Comparison of ENCODE assay signal across 12 mouse cellular contexts in genomic region chr9:56922746-56923145, GRCm38 (mm10). TPM values are rescaled to one million over a fixed set of nuclear protein-coding genes. Genes with fewer than 3 reads are reported as not detected.
DNase-seq lines count a peak whose midpoint lies in the region; ATAC-seq and TF ChIP-seq lines count a peak whose summit lies in the region.
"Had no signal": no experiment of that assay in that cellular context is flagged by ENCODE, and none has a peak within 500 bp of the region (broad histone marks: within the 10 kb centered on the region; RNA-seq: fewer than 3 reads in every experiment).

No protein-coding gene starts in this region.

- peak overlapping the region; percentile 72 for H3K9ac ChIP-seq in heart, embryonic 14.5 days (ENCODE audit: low read length)
- no peak overlapping the region; the same call in 1 of the 2 replicates for H3K9ac ChIP-seq in embryonic facial prominence, embryonic 12.5 days
- H3K9ac ChIP-seq in intestine, embryonic 16.5 days (ENCODE audit: low read depth, low read length) = 0 out of 2 replicates have a peak overlapping the region, but pooled peaks have one; percentile 30
- H3K9ac ChIP-seq: liver, embryonic 14.5 days had no signal

- WGBS in heart, embryonic 14.5 days = 77% methylated on average over 4 of the region's 4 CpGs
- whole genome bisulfite sequencing in embryonic facial prominence, embryonic 12.5 days = 91% methylated on average over 4 of the region's 4 CpGs
- WGBS in intestine, embryonic 16.5 days = 93% methylated on average over 4 of the region's 4 CpGs

- H3K4me3 ChIP-seq in heart, embryonic 14.5 days (ENCODE audit: control insufficient read depth in 1 of 2, insufficient read depth in 1 of 2, low read depth in 1 of 2, low read length in 2 of 2) = 0 out of 4 replicates have a peak overlapping the region, but pooled peaks of 1 of the 2 experiments have one; percentile 65
- H3K4me3 ChIP-seq in layer of hippocampus, adult 2 months = no peak overlapping the region
- no peak overlapping the region for H3K4me3 ChIP-seq in embryonic facial prominence, embryonic 12.5 days
- H3K4me3 ChIP-seq in intestine, embryonic 16.5 days (ENCODE audit: low read length) = no peak overlapping the region

- H3K4me1 ChIP-seq in heart, embryonic 14.5 days (ENCODE audit: control insufficient read depth in 2 of 2, insufficient read depth in 2 of 2, low read length in 2 of 2) = peaks cover 36 to 41% of the 10 kb centered on the region in 2 experiments
- peaks cover 37% of the 10 kb centered on the region for H3K4me1 ChIP-seq in embryonic facial prominence, embryonic 12.5 days
- peaks cover 38% of the 10 kb centered on the region for H3K4me1 ChIP-seq in intestine, embryonic 16.5 days (ENCODE audit: control insufficient read depth, insufficient read depth, low read length)

- ATAC-seq in heart, embryonic 14.5 days (ENCODE audit: insufficient number of reproducible peaks, insufficient read depth, low FRiP score, low read depth) = no peak
- ATAC-seq in embryonic facial prominence, embryonic 12.5 days (ENCODE audit: insufficient number of reproducible peaks, insufficient read depth, low FRiP score, low TSS enrichment) = no peak
- no peak for ATAC-seq in intestine, embryonic 16.5 days

- H3K27ac ChIP-seq in heart, embryonic 14.5 days (replicated peaks in 1 of 2; ENCODE audit: control insufficient read depth in 1 of 2, insufficient read depth in 1 of 2, low read depth in 2 of 2, low read length in 2 of 2) = peak overlapping the region; percentile 86
- 0 out of 2 replicates have a peak overlapping the region, but pooled peaks have one; percentile 23 for H3K27ac ChIP-seq in layer of hippocampus, adult 2 months
- H3K27ac ChIP-seq in embryonic facial prominence, embryonic 12.5 days = no peak overlapping the region
- no peak overlapping the region for H3K27ac ChIP-seq in intestine, embryonic 16.5 days (ENCODE audit: low read length)
- H3K27ac ChIP-seq: liver, embryonic 14.5 days had no signal

- H3K36me3 ChIP-seq in heart, embryonic 14.5 days (ENCODE audit: control insufficient read depth, insufficient read depth, low read length) = peaks cover 50% of the 10 kb centered on the region
- H3K36me3 ChIP-seq in embryonic facial prominence, embryonic 12.5 days = peaks cover 42% of the 10 kb centered on the region
- peaks cover 5% of the 10 kb centered on the region; the same call in 1 of the 2 replicates for H3K36me3 ChIP-seq in intestine, embryonic 16.5 days (ENCODE audit: control insufficient read depth, insufficient read depth, low read length)

- no peaks in the 10 kb centered on the region for H3K27me3 ChIP-seq in heart, embryonic 14.5 days (ENCODE audit: control insufficient read depth, insufficient read depth, low read length)
- no peaks in the 10 kb centered on the region for H3K27me3 ChIP-seq in embryonic facial prominence, embryonic 12.5 days
- H3K27me3 ChIP-seq in intestine, embryonic 16.5 days (replicated peaks; ENCODE audit: control insufficient read depth, insufficient read depth, low read length) = no peaks in the 10 kb centered on the region

- H3K9me3 ChIP-seq in heart, embryonic 14.5 days (ENCODE audit: control insufficient read depth, low read length) = no peaks in the 10 kb centered on the region
- no peaks in the 10 kb centered on the region for H3K9me3 ChIP-seq in embryonic facial prominence, embryonic 12.5 days
- H3K9me3 ChIP-seq in intestine, embryonic 16.5 days (ENCODE audit: control insufficient read depth, low read length) = no peaks in the 10 kb centered on the region

- no peak for DNase-seq in heart, adult 18-20 months
- no peak for DNase-seq in layer of hippocampus, adult 2 months (ENCODE audit: low spot score in 2 of 2)
- DNase-seq in layer of hippocampus, adult 9-11 months = no peak
- DNase-seq in gastrocnemius, postnatal 14 days = no peak
- no peak for DNase-seq in Muller cell, postnatal 12 days (ENCODE audit: inconsistent ontology term)
- DNase-seq: right cerebral cortex, postnatal 4 days; thymus, postnatal 4 days had no signal

- peak overlapping the region; percentile 95 for H3K4me2 ChIP-seq in heart, embryonic 14.5 days (ENCODE audit: low read length)
- peak overlapping the region; percentile 85; the same call in 1 of the 2 replicates for H3K4me2 ChIP-seq in embryonic facial prominence, embryonic 12.5 days (replicated peaks)
- H3K4me2 ChIP-seq in intestine, embryonic 16.5 days (ENCODE audit: low read depth, low read length) = no peak overlapping the region

- no peak for TF ChIP-seq CTCF in layer of hippocampus, adult 2 months (conservative IDR thresholded peaks at IDR 0.05)

- intact Hi-C loops in gastrocnemius, postnatal 14 days (cut with DNase I; ENCODE audit: low total_unique reads) = loop anchor here (10.0 kb wide), 1 partner anchor 212 kb away; the partner anchor contains the start of gene Man2c1

RNA-seq across cellular contexts. Expression of gene Snx33, which starts 5.4 kb away (rescaled TPM):
- 5.5 and 5.9 TPM in 2 replicates for polyA plus RNA-seq in heart, embryonic 14.5 days (2014; fragmentation: Nextera tagmentation; extraction: Ambion mirVana)
- 1 to 10 TPM; 7.0 to 8.2 TPM for total RNA-seq in heart, adult 18-20 months (2021)
- 1 to 10 TPM; 7.2 to 8.9 TPM for total RNA-seq in layer of hippocampus, adult 2 months (2021)
- 13.8 and 14.4 TPM in 2 replicates for polyA plus RNA-seq in embryonic facial prominence, embryonic 12.5 days (2016; fragmentation: Nextera tagmentation; extraction: Ambion mirVana)
- 4.8 and 5.2 TPM in 2 replicates for polyA plus RNA-seq in intestine, embryonic 16.5 days (2015; fragmentation: Nextera tagmentation; extraction: Ambion mirVana)
- total RNA-seq in gastrocnemius, postnatal 14 days (2021) = 1 to 10 TPM; 6.4 to 6.5 TPM

RNA-seq across cellular contexts. Expression of gene Imp3, which starts 14.5 kb away (rescaled TPM):
- 60.0 and 70.5 TPM in 2 replicates for polyA plus RNA-seq in heart, embryonic 14.5 days (2014; fragmentation: Nextera tagmentation; extraction: Ambion mirVana)
- 10 to 100 TPM; 55.8 to 58.3 TPM for total RNA-seq in heart, adult 18-20 months (2021)
- total RNA-seq in layer of hippocampus, adult 2 months (2021) = 10 to 100 TPM; 54.9 to 56.8 TPM
- polyA plus RNA-seq in embryonic facial prominence, embryonic 12.5 days (2016; fragmentation: Nextera tagmentation; extraction: Ambion mirVana) = 74.3 and 76.9 TPM in 2 replicates
- polyA plus RNA-seq in intestine, embryonic 16.5 days (2015; fragmentation: Nextera tagmentation; extraction: Ambion mirVana) = 60.9 and 67.2 TPM in 2 replicates
- 10 to 100 TPM; 40.1 to 43.1 TPM for total RNA-seq in gastrocnemius, postnatal 14 days (2021)

RNA-seq across cellular contexts. Expression of gene Snupn, which starts 27.9 kb away (rescaled TPM):
- 16.4 and 18.8 TPM in 2 replicates for polyA plus RNA-seq in heart, embryonic 14.5 days (2014; fragmentation: Nextera tagmentation; extraction: Ambion mirVana)
- total RNA-seq in heart, adult 18-20 months (2021) = 10 to 100 TPM; 10.6 to 11.2 TPM
- 10 to 100 TPM; 15.2 to 19.1 TPM for total RNA-seq in layer of hippocampus, adult 2 months (2021)
- 27.3 and 29.1 TPM in 2 replicates for polyA plus RNA-seq in embryonic facial prominence, embryonic 12.5 days (2016; fragmentation: Nextera tagmentation; extraction: Ambion mirVana)
- 12.3 and 12.4 TPM in 2 replicates for polyA plus RNA-seq in intestine, embryonic 16.5 days (2015; fragmentation: Nextera tagmentation; extraction: Ambion mirVana)
- 1 to 10 TPM; 7.3 to 7.4 TPM for total RNA-seq in gastrocnemius, postnatal 14 days (2021)

RNA-seq across cellular contexts. Expression of gene Cspg4, which starts 57.9 kb away (rescaled TPM):
- polyA plus RNA-seq in heart, embryonic 14.5 days (2014; fragmentation: Nextera tagmentation; extraction: Ambion mirVana) = 23.0 and 24.3 TPM in 2 replicates
- 10 to 100 TPM in 1 of 2 experiments, 1 to 10 TPM in 1; 9.9 to 11.5 TPM for total RNA-seq in heart, adult 18-20 months (2021)
- total RNA-seq in layer of hippocampus, adult 2 months (2021) = 10 to 100 TPM; 17.4 to 18.4 TPM
- polyA plus RNA-seq in embryonic facial prominence, embryonic 12.5 days (2016; fragmentation: Nextera tagmentation; extraction: Ambion mirVana) = 9.1 and 10.8 TPM in 2 replicates
- polyA plus RNA-seq in intestine, embryonic 16.5 days (2015; fragmentation: Nextera tagmentation; extraction: Ambion mirVana) = 17.4 and 18.2 TPM in 2 replicates
- total RNA-seq in gastrocnemius, postnatal 14 days (2021) = 10 to 100 TPM; 13.8 to 20.6 TPM

RNA-seq across cellular contexts. Expression of gene Odf3l1, which starts 58.3 kb away (rescaled TPM):
- polyA plus RNA-seq in heart, embryonic 14.5 days (2014; fragmentation: Nextera tagmentation; extraction: Ambion mirVana) = 0.50 and 0.72 TPM in 2 replicates
- total RNA-seq in heart, adult 18-20 months (2021) = not detected
- not detected for total RNA-seq in layer of hippocampus, adult 2 months (2021)
- 0.40 and 0.56 TPM in 2 replicates for polyA plus RNA-seq in embryonic facial prominence, embryonic 12.5 days (2016; fragmentation: Nextera tagmentation; extraction: Ambion mirVana)
- polyA plus RNA-seq in intestine, embryonic 16.5 days (2015; fragmentation: Nextera tagmentation; extraction: Ambion mirVana) = 1.4 and 1.5 TPM in 2 replicates
- total RNA-seq in gastrocnemius, postnatal 14 days (2021) = under 1 TPM in 1 of 2 experiments, not detected in 1; 0.80 TPM
- total RNA-seq: MEL had no signal
- polyA plus RNA-seq: liver, embryonic 14.5 days had no signal

Comparison
In these comparisons a context has a peak if more than half of its experiments do, and no peak if none do; other contexts are left out.
1. H3K27ac ChIP-seq: peak in heart, embryonic 14.5 days (2 of 2) and layer of hippocampus, adult 2 months (single experiment); none in embryonic facial prominence, embryonic 12.5 days (single experiment) and intestine, embryonic 16.5 days (single experiment).